Mouse (Mus musculus) kidney, embryonic 14.5 days (tissue): ENCODE data around the gene Adamts2. TPM values are rescaled to one million over a fixed set of nuclear protein-coding genes. Genes with fewer than 3 reads are reported as not detected.

Experiments used
- ATAC-seq: fragments of 200-750 bp; cut with Nextera tagmentation; 2 replicates; pipeline ENCODE4 v1.8.0; 2017; ENCODE audit warnings: moderate number of reproducible peaks, mild to moderate bottlenecking, moderate TSS enrichment, moderate library complexity; ENCODE audit not compliant: low FRiP score, low TSS enrichment
- H3K27ac ChIP-seq: fragments of 300-500 bp; sonication (generic); 2 replicates; pipeline ENCODE4 v1.5.1; 2014; ENCODE audit warnings: low read depth, mild to moderate bottlenecking, low read length, moderate library complexity, mixed read lengths
- H3K27me3 ChIP-seq: fragments of 300-500 bp; sonication (generic); 2 replicates; pipeline ENCODE4 v1.6.1; 2014; ENCODE audit warnings: mild to moderate bottlenecking, low read length; ENCODE audit not compliant: control insufficient read depth, insufficient read depth
- H3K36me3 ChIP-seq: fragments of 300-500 bp; sonication (generic); 2 replicates; pipeline ENCODE4 v1.6.1; 2014; ENCODE audit warnings: low read length, mixed read lengths; ENCODE audit not compliant: control insufficient read depth, insufficient read depth
- H3K4me1 ChIP-seq: fragments of 300-500 bp; sonication (generic); 2 replicates; pipeline ENCODE4 v1.6.1; 2014; ENCODE audit warnings: low read length, mixed read lengths; ENCODE audit not compliant: control insufficient read depth, insufficient read depth
- H3K4me2 ChIP-seq: fragments of 300-500 bp; sonication (generic); replicated peaks from 2 replicates; pipeline ENCODE4 v1.6.1; 2014; ENCODE audit warnings: low read depth, mild to moderate bottlenecking, low read length
- H3K4me3 ChIP-seq: fragments of 300-500 bp; sonication (generic); 2 replicates; pipeline ENCODE4 v1.5.1; 2014; ENCODE audit warnings: mild to moderate bottlenecking, low read length
- H3K9ac ChIP-seq: fragments of 300-500 bp; sonication (generic); 2 replicates; pipeline ENCODE4 v1.6.1; 2014; ENCODE audit warnings: low read depth, mild to moderate bottlenecking, low read length, moderate library complexity
- H3K9me3 ChIP-seq: fragments of 300-500 bp; sonication (generic); 2 replicates; pipeline ENCODE4 v1.6.1; 2016; ENCODE audit warnings: low read length; ENCODE audit not compliant: control insufficient read depth
- WGBS: fragments of 180-500 bp; shearing (Covaris S2); extraction: QIAGEN DNeasy Blood & Tissue Kit; methylation state at CpG from one replicate; pipeline ENCODE4 v1.1.7; 2014; 5-methylcytosine and 5-hydroxymethylcytosine counted together
- polyA plus RNA-seq: library from polyadenylated mRNA; unstranded; fragments of >200 nt; fragmentation: Nextera tagmentation; extraction: Ambion mirVana; gene quantifications from 2 replicates; pipeline ENCODE4 v1.2.1, GENCODE M21; 2014

Gene Adamts2
- polyA plus RNA-seq, 1 experiment from 2014 or later = 2.8 TPM

DNA sequence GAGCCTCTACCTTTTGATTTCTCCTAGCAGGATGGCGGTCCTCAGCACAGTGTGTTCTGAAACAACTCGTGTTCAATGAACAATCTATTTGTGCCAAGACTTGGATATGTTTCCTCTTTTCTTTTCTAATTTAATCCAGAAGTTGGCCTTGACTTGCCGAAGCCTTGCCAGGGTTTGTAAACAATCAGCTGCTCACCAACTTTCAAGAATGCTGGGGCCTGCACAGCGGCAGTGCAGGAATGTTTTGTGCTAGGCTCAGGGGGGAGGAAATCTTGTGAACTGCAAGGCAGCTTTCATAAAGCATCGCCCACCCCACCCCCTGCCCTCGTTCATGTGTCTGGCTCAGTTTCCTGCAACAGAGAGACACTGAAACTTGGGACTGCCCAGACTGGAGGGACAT lies 143.1 kb downstream of the Adamts2 start:
- Histone ChIP-seq H3K9ac (no peak overlapping the region), H3K27ac (no peak overlapping the region), H3K27me3 (no peaks in the 10 kb centered on the region), H3K4me1 (no peaks in the 10 kb centered on the region), H3K36me3 (no peaks in the 10 kb centered on the region), H3K9me3 (no peaks in the 10 kb centered on the region), H3K4me3 (no peak overlapping the region), H3K4me2 (no peak overlapping the region)
- 77% methylated on average over 6 of the region's 6 CpGs for WGBS
- no peak for ATAC-seq

DNA sequence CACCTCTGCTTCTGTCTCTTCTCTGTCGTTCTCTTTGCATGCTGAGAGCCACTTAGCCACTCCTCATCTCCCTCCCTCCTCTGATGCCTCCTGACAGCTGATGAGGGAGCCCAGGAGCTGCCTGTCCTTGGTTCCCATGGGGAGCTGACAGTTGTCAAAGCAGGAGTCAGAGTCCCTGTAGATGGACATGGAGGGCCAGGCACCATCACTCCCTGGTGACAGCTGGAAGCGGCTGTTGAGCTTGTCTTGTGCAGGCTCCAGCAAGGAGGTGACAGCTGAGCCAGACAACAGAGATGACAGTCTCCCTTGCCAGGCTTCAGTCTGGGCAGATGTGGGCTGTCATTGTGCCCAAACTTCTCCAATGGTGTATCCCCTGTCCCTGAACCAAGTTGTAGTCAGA lies 144.6 kb downstream of the Adamts2 start:
- Histone ChIP-seq H3K9me3 (no peaks in the 10 kb centered on the region), H3K4me2 (no peak overlapping the region), H3K4me3 (no peak overlapping the region), H3K9ac (no peak overlapping the region), H3K27me3 (no peaks in the 10 kb centered on the region), H3K4me1 (no peaks in the 10 kb centered on the region), H3K36me3 (no peaks in the 10 kb centered on the region), H3K27ac (no peak overlapping the region)
- ATAC-seq = no peak
- WGBS = 46% methylated on average over 2 of the region's 2 CpGs

DNA sequence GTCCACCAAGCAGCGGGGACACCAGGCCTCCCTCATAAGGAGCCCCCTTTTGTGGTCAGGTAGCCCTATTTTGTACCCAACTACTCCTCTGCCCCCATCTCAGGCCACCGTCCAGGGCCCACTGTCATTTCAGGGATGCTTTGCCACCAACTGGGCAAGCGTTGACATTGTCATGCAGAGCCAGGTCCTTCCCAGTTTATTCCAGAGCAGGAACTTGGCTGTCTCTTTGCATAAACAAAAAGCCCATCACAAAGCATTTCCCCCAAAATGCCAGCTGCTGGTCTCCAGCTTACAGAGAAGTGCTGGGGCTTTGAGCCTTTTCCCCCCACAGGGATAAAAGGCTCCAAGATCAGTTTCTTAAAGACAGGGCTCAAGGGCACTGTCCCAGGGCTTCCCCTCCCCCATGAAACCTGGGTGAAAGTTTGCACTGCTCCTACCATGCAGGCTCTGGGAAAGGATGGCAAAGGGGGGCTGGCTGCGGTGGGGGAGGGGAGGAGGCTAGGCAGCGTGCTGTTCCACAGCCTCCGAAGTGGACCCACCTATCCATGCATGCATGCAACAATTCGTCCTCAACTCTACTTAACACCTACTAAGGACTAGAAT lies 149.2 kb downstream of the Adamts2 start:
- no peak overlapping the region for H3K4me2 ChIP-seq
- no peaks in the 10 kb centered on the region for H3K27me3 ChIP-seq
- no peaks in the 10 kb centered on the region for H3K9me3 ChIP-seq
- no peak overlapping the region for H3K9ac ChIP-seq
- ATAC-seq = no peak
- no peaks in the 10 kb centered on the region for H3K36me3 ChIP-seq
- H3K4me3 ChIP-seq = no peak overlapping the region
- H3K4me1 ChIP-seq = no peaks in the 10 kb centered on the region
- 48% methylated on average over 7 of the region's 7 CpGs for WGBS
- no peak overlapping the region for H3K27ac ChIP-seq

DNA sequence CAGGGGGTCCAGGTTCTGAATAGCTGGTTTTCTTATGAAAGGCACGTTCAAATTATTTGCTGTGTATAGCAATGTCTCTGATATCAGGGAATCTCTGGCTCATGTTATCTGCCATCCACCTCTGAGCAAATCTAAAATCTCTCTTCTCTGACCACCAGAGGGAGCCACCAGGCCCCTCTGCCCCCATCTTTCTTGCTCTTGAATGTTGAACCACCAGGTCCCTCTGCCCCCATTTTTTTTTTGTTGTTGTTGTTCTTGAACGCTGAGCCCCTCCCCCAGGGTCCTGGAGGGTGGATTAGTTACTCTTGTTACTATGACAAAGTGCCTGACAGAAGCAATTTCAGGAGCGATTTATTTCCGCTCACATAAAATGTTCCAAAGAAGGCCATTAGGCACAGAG lies 155.9 kb downstream of the Adamts2 start:
- no peaks in the 10 kb centered on the region for H3K36me3 ChIP-seq
- no peaks in the 10 kb centered on the region for H3K27me3 ChIP-seq
- no peak for ATAC-seq
- H3K27ac ChIP-seq = no peak overlapping the region
- H3K4me2 ChIP-seq = no peak overlapping the region
- H3K4me1 ChIP-seq = no peaks in the 10 kb centered on the region
- no peak overlapping the region for H3K4me3 ChIP-seq
- WGBS = 46% methylated on average over 4 of the region's 4 CpGs
- no peaks in the 10 kb centered on the region for H3K9me3 ChIP-seq
- no peak overlapping the region for H3K9ac ChIP-seq

DNA sequence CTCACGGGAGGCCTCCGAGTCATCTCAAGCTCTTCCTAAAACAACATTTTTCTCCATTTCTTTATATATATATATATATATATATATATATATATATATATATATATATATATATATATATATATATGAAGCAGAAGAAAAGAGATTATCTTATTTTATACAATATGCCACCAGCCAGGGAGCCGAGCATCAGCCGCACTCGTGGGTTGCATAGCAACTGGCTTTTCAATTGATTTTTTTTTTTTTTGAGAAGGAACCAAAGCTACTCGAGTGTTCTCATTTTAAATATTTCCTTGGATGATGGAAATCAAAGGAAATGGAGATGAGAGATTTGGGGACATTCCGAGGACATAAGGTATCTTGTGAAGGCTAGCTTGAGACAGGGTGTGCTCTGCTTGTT lies 164.6 kb downstream of the Adamts2 start:
- WGBS = 88% methylated on average over 7 of the region's 7 CpGs
- no peak overlapping the region for H3K4me3 ChIP-seq

GRCm38 (mm10) chr11:50767039-50767438 lies 165.2 kb downstream of the Adamts2 start:
- no peak for ATAC-seq

More for the DNA sequence above, 164.6 kb downstream of the Adamts2 start:
- Histone ChIP-seq H3K9ac (no peak overlapping the region), H3K9me3 (no peaks in the 10 kb centered on the region), H3K4me1 (0 out of 2 replicates have a peak, but pooled peaks cover 3% of the 10 kb centered on the region), H3K27me3 (no peaks in the 10 kb centered on the region), H3K4me2 (no peak overlapping the region), H3K36me3 (no peaks in the 10 kb centered on the region), H3K27ac (no peak overlapping the region)
- no peak for ATAC-seq

GRCm38 (mm10) chr11:50768995-50769749 lies 167.3 kb downstream of the Adamts2 start:
- Histone ChIP-seq H3K27me3 (no peaks in the 10 kb centered on the region), H3K4me1 (0 out of 2 replicates have a peak, but pooled peaks cover 3% of the 10 kb centered on the region), H3K4me2 (peak overlapping the region; percentile 56), H3K9ac (peak overlapping the region; percentile 34; the same call in 1 of the 2 replicates), H3K9me3 (no peaks in the 10 kb centered on the region), H3K4me3 (peak overlapping the region; percentile 27), H3K27ac (no peak overlapping the region), H3K36me3 (no peaks in the 10 kb centered on the region)
- 11% methylated on average over 14 of the region's 14 CpGs for WGBS
- peak; percentile 88 for ATAC-seq

More at GRCm38 (mm10) chr11:50767039-50767438, 165.2 kb downstream of the Adamts2 start:
- WGBS = 25% methylated on average over 4 of the region's 4 CpGs
- Histone ChIP-seq H3K9ac (no peak overlapping the region), H3K27me3 (no peaks in the 10 kb centered on the region), H3K4me2 (no peak overlapping the region), H3K4me1 (0 out of 2 replicates have a peak, but pooled peaks cover 3% of the 10 kb centered on the region), H3K36me3 (no peaks in the 10 kb centered on the region), H3K27ac (no peak overlapping the region), H3K9me3 (no peaks in the 10 kb centered on the region), H3K4me3 (no peak overlapping the region)

GRCm38 (mm10) chr11:50771006-50771405 lies 169.1 kb downstream of the Adamts2 start:
- H3K27me3 ChIP-seq = no peaks in the 10 kb centered on the region
- H3K4me2 ChIP-seq = no peak overlapping the region
- no peaks in the 10 kb centered on the region for H3K9me3 ChIP-seq
- H3K4me3 ChIP-seq = no peak overlapping the region
- WGBS = 100% methylated on average over 1 of the region's 1 CpGs
- no peak overlapping the region for H3K9ac ChIP-seq
- ATAC-seq = no peak
- H3K27ac ChIP-seq = no peak overlapping the region
- H3K4me1 ChIP-seq = 0 out of 2 replicates have a peak, but pooled peaks cover 3% of the 10 kb centered on the region
- H3K36me3 ChIP-seq = no peaks in the 10 kb centered on the region

- 61% methylated on average over 11 of the region's 11 CpGs for WGBS
- H3K27ac ChIP-seq = no peak overlapping the region
- no peak overlapping the region for H3K4me2 ChIP-seq
- no peak for ATAC-seq
- no peaks in the 10 kb centered on the region for H3K9me3 ChIP-seq
- no peak overlapping the region for H3K9ac ChIP-seq
- H3K27me3 ChIP-seq = no peaks in the 10 kb centered on the region
- no peak overlapping the region for H3K4me3 ChIP-seq
- H3K4me1 ChIP-seq = no peaks in the 10 kb centered on the region
- H3K36me3 ChIP-seq = no peaks in the 10 kb centered on the region
These were observed 195.8 kb downstream of the Adamts2 start for GRCm38 (mm10) chr11:50797674-50798073.
